Mouse (Mus musculus) thymus, postnatal 0 days (tissue): ENCODE results near the gene Nob1. TPM values are rescaled to one million over a fixed set of nuclear protein-coding genes. Genes with fewer than 3 reads are reported as not detected.

Source experiments
- DNase-seq: peaks from one replicate; pipeline ENCODE4 v3.0.0-alpha.2; 2015; ENCODE audit warnings: low spot score
- polyA plus RNA-seq: library from polyadenylated mRNA; unstranded; fragments of >200 nt; fragmentation: Nextera tagmentation; extraction: Ambion mirVana; gene quantifications from 2 replicates; pipeline ENCODE4 v1.2.1, GENCODE M21; 2015

Nob1 gene
- polyA plus RNA-seq, 1 experiment from 2014 or later, result 73.2 TPM

- DNase-seq, result peak; percentile 62
Observed at GRCm38 (mm10) chr8:107386642-107387041, 38.2 kb downstream of the Nob1 start.

- no peak for DNase-seq
Observed at GRCm38 (mm10) chr8:107386171-107386570, 38.7 kb downstream of the Nob1 start.

- no peak for DNase-seq
Observed at GRCm38 (mm10) chr8:107385063-107385462, 39.8 kb downstream of the Nob1 start.

GRCm38 (mm10) chr8:107384651-107385050 lies 40.2 kb downstream of the Nob1 start:
- no peak for DNase-seq

GRCm38 (mm10) chr8:107382898-107383297 lies 42.0 kb downstream of the Nob1 start:
- DNase-seq, result no peak

GRCm38 (mm10) chr8:107381666-107382065 lies 43.2 kb downstream of the Nob1 start:
- DNase-seq, result no peak

GRCm38 (mm10) chr8:107380734-107381133 lies 44.1 kb downstream of the Nob1 start:
- DNase-seq, result no peak

GRCm38 (mm10) chr8:107377346-107377745 lies 47.5 kb downstream of the Nob1 start:
- DNase-seq, result no peak

GRCm38 (mm10) chr8:107370311-107370710 lies 54.5 kb downstream of the Nob1 start:
- no peak for DNase-seq

Other genes with a start within 250 kb of the Nob1 start
- 5.1 and 9.1 TPM in 2 replicates for gene Nfat5, start 131.6 kb downstream of the Nob1 start, polyA plus RNA-seq
- 140 and 157 TPM in 2 replicates for gene Nqo1, start 21.8 kb downstream of the Nob1 start, polyA plus RNA-seq
- gene Wwp2, start 11.3 kb upstream of the Nob1 start, polyA plus RNA-seq, result 65.1 and 75.2 TPM in 2 replicates
- 224 and 229 TPM in 2 replicates for gene Psmd7, start 163.4 kb upstream of the Nob1 start, polyA plus RNA-seq